Mouse (Mus musculus) stomach, adult 2 months (tissue): ENCODE data around the gene Ifi207. TPM values are rescaled to one million over a fixed set of nuclear protein-coding genes. Genes with fewer than 3 reads are reported as not detected.

ENCODE experiments used
- polyA plus RNA-seq: library from polyadenylated mRNA; depleted of rRNA; stranded (reverse); fragments of >200 nt; gene quantifications from 2 replicates; pipeline ENCODE4 v1.2.3, GENCODE M21; 2012; rRNA removed

Ifi207 gene
- polyA plus RNA-seq: 0.32 and 0.75 TPM in 2 replicates

GRCm38 (mm10) chr1:173741656-173742055 is at the start of gene Ifi207:
Gene Ifi207, minus strand, starts transcription at chr1:173741747.

GRCm38 (mm10) chr1:173766848-173767617 is 25.5 kb upstream of the Ifi207 start, which contains the start of gene Ifi204:
Gene Ifi204, minus strand, starts transcription at chr1:173766943.

GRCm38 (mm10) chr1:173673458-173674097 is 68.0 kb downstream of the Ifi207 start, which contains the start of gene Ifi208:
Gene Ifi208, plus strand, starts transcription at chr1:173673675.

Other genes with a start within 250 kb of the Ifi207 start
- gene Ifi214, start 205.8 kb downstream of the Ifi207 start, polyA plus RNA-seq: 0.02 TPM in 1 of 2 replicates, not detected in the other
- gene Ifi213, start 142.5 kb downstream of the Ifi207 start, polyA plus RNA-seq: 0.03 TPM in 2 replicates
- not detected in 2 replicates for gene Ifi209, start 110.8 kb downstream of the Ifi207 start, polyA plus RNA-seq
- gene Ifi208, start 68.1 kb downstream of the Ifi207 start, polyA plus RNA-seq: 0.14 and 0.17 TPM in 2 replicates
- 0.13 TPM in 1 of 2 replicates, not detected in the other for gene Ifi204, start 25.2 kb upstream of the Ifi207 start, polyA plus RNA-seq
- 0.09 TPM in 1 of 2 replicates, not detected in the other for gene Ifi211, start 171.3 kb upstream of the Ifi207 start, polyA plus RNA-seq
- 0.38 TPM in 1 of 2 replicates, not detected in the other for gene Mndal, start 200.7 kb upstream of the Ifi207 start, polyA plus RNA-seq
- gene Ifi203, start 200.9 kb upstream of the Ifi207 start, polyA plus RNA-seq: 0.28 and 0.98 TPM in 2 replicates
- gene Ifi202b, start 241.0 kb upstream of the Ifi207 start, polyA plus RNA-seq: not detected in 2 replicates